ENCODE assay signal across 8 mouse cellular contexts in genomic region chr11:51637971-51638414, GRCm38 (mm10). TPM values are rescaled to one million over a fixed set of nuclear protein-coding genes. Genes with fewer than 3 reads are reported as not detected.
A peak's percentile ranks its signal among the peaks of the same experiment; 100 is the strongest.
DNase-seq lines count a peak whose midpoint lies in the region; ATAC-seq and TF ChIP-seq lines count a peak whose summit lies in the region.

No protein-coding gene starts in this region.

- H3K4me1 ChIP-seq in embryonic facial prominence, embryonic 14.5 days (ENCODE audit: control insufficient read depth, insufficient read depth, low read length) = peaks cover 12% of the 10 kb centered on the region
- peaks cover 30% of the 10 kb centered on the region for H3K4me1 ChIP-seq in hindbrain, embryonic 13.5 days (replicated peaks)
- H3K4me1 ChIP-seq in liver, postnatal 0 days (ENCODE audit: insufficient read depth) = peaks cover 16% of the 10 kb centered on the region
- H3K4me1 ChIP-seq in neural tube, embryonic 15.5 days = peaks cover 32% of the 10 kb centered on the region

- WGBS in embryonic facial prominence, embryonic 14.5 days = 2% methylated on average over 15 of the region's 17 CpGs
- 6% methylated on average over 17 of the region's 17 CpGs for WGBS in hindbrain, embryonic 13.5 days
- WGBS in liver, postnatal 0 days (ENCODE audit: insufficient replicate concordance) = 6% methylated on average over 17 of the region's 17 CpGs
- 8% methylated on average over 17 of the region's 17 CpGs for WGBS in neural tube, embryonic 15.5 days

- no peaks in the 10 kb centered on the region for H3K9me3 ChIP-seq in embryonic facial prominence, embryonic 14.5 days (ENCODE audit: control insufficient read depth, low read length)
- H3K9me3 ChIP-seq in hindbrain, embryonic 13.5 days = no peaks in the 10 kb centered on the region
- H3K9me3 ChIP-seq in liver, postnatal 0 days (ENCODE audit: low read length) = no peaks in the 10 kb centered on the region
- no peaks in the 10 kb centered on the region for H3K9me3 ChIP-seq in neural tube, embryonic 15.5 days (replicated peaks)

- no peak overlapping the region for H3K9ac ChIP-seq in embryonic facial prominence, embryonic 14.5 days (ENCODE audit: low read depth, low read length)
- no peak overlapping the region for H3K9ac ChIP-seq in hindbrain, embryonic 13.5 days
- H3K9ac ChIP-seq in liver, postnatal 0 days (replicated peaks) = peak overlapping the region; percentile 46
- no peak overlapping the region for H3K9ac ChIP-seq in neural tube, embryonic 15.5 days (replicated peaks)

- TF ChIP-seq CTCF in liver, postnatal 0 days (IDR thresholded peaks at IDR 0.05; ENCODE audit: low read depth) = no peak

- H3K36me3 ChIP-seq in embryonic facial prominence, embryonic 14.5 days (ENCODE audit: control insufficient read depth, insufficient read depth, low read length) = peaks cover 10% of the 10 kb centered on the region; the same call in 1 of the 2 replicates
- H3K36me3 ChIP-seq in hindbrain, embryonic 13.5 days = no peaks in the 10 kb centered on the region
- H3K36me3 ChIP-seq in liver, postnatal 0 days (replicated peaks; ENCODE audit: insufficient read depth, low read length) = no peaks in the 10 kb centered on the region
- H3K36me3 ChIP-seq in neural tube, embryonic 15.5 days = peaks cover 4% of the 10 kb centered on the region

- no peak overlapping the region for H3K4me3 ChIP-seq in embryonic facial prominence, embryonic 14.5 days (ENCODE audit: low read depth, low read length)
- H3K4me3 ChIP-seq in hindbrain, embryonic 13.5 days = no peak overlapping the region
- H3K4me3 ChIP-seq in liver, postnatal 0 days (ENCODE audit: low read depth, low read length) = peak overlapping the region; percentile 21; the same call in 1 of the 2 replicates
- H3K4me3 ChIP-seq in neural tube, embryonic 15.5 days (replicated peaks) = no peak overlapping the region

- DNase-seq in right cerebral cortex, postnatal 10 days (ENCODE audit: low spot score in 2 of 2) = peak; percentile 54 to 55
- DNase-seq in right cerebral cortex, postnatal 14 days = no peak
- peak; percentile 82 for DNase-seq in embryonic facial prominence, embryonic 14.5 days (ENCODE audit: low spot score)
- peak; percentile 62 for DNase-seq in liver, postnatal 0 days
- no peak for DNase-seq in adrenal gland, postnatal 25 days
- no peak for DNase-seq in urinary bladder, postnatal 10 days (ENCODE audit: low spot score)

- H3K4me2 ChIP-seq in embryonic facial prominence, embryonic 14.5 days (ENCODE audit: low read depth, low read length) = peak overlapping the region; percentile 34
- 0 out of 2 replicates have a peak overlapping the region, but pooled peaks have one; percentile 26 for H3K4me2 ChIP-seq in hindbrain, embryonic 13.5 days
- peak overlapping the region; percentile 59 for H3K4me2 ChIP-seq in liver, postnatal 0 days (ENCODE audit: low read depth, low read length)
- peak overlapping the region; percentile 38 for H3K4me2 ChIP-seq in neural tube, embryonic 15.5 days

- ATAC-seq in embryonic facial prominence, embryonic 14.5 days (ENCODE audit: low read depth) = no peak
- no peak for ATAC-seq in hindbrain, embryonic 13.5 days (ENCODE audit: low FRiP score)
- ATAC-seq in liver, postnatal 0 days = no peak
- no peak for ATAC-seq in neural tube, embryonic 15.5 days (ENCODE audit: low FRiP score)

- no peak for TF ChIP-seq EP300 in liver, postnatal 0 days (IDR thresholded peaks at IDR 0.05; ENCODE audit: low read depth)

- H3K27me3 ChIP-seq in embryonic facial prominence, embryonic 14.5 days (replicated peaks; ENCODE audit: control insufficient read depth, insufficient read depth, low read length) = no peaks in the 10 kb centered on the region
- H3K27me3 ChIP-seq in hindbrain, embryonic 13.5 days = peaks cover 7% of the 10 kb centered on the region
- no peaks in the 10 kb centered on the region for H3K27me3 ChIP-seq in liver, postnatal 0 days (ENCODE audit: insufficient read depth, low read length)
- H3K27me3 ChIP-seq in neural tube, embryonic 15.5 days (replicated peaks) = no peaks in the 10 kb centered on the region

- H3K27ac ChIP-seq in embryonic facial prominence, embryonic 14.5 days (replicated peaks; ENCODE audit: low read depth, low read length) = peak overlapping the region; percentile 2; the same call in 1 of the 2 replicates
- H3K27ac ChIP-seq in hindbrain, embryonic 13.5 days = no peak overlapping the region
- H3K27ac ChIP-seq in liver, postnatal 0 days (ENCODE audit: low read depth) = peak overlapping the region; percentile 81
- H3K27ac ChIP-seq in neural tube, embryonic 15.5 days (replicated peaks) = no peak overlapping the region

RNA-seq across cellular contexts. Expression of gene Rmnd5b, which starts 2.3 kb away (rescaled TPM):
- polyA plus RNA-seq in embryonic facial prominence, embryonic 14.5 days (2014; fragmentation: Nextera tagmentation; extraction: Ambion mirVana) = 44.2 and 50.4 TPM in 2 replicates
- polyA plus RNA-seq in hindbrain, embryonic 13.5 days (2015; fragmentation: Nextera tagmentation; extraction: Ambion mirVana) = 74.8 and 77.7 TPM in 2 replicates
- polyA plus RNA-seq in liver, postnatal 0 days (2015; fragmentation: Nextera tagmentation; extraction: Ambion mirVana) = 13.0 and 16.0 TPM in 2 replicates
- 79.1 and 79.8 TPM in 2 replicates for polyA plus RNA-seq in neural tube, embryonic 15.5 days (2015; fragmentation: Nextera tagmentation; extraction: Ambion mirVana)
- total RNA-seq in adrenal gland, postnatal 25 days (2021) = 54.7 and 55.8 TPM in 2 replicates

RNA-seq across cellular contexts. Expression of gene N4bp3, which starts 12.6 kb away (rescaled TPM):
- 32.1 and 37.8 TPM in 2 replicates for polyA plus RNA-seq in embryonic facial prominence, embryonic 14.5 days (2014; fragmentation: Nextera tagmentation; extraction: Ambion mirVana)
- 12.9 and 14.1 TPM in 2 replicates for polyA plus RNA-seq in hindbrain, embryonic 13.5 days (2015; fragmentation: Nextera tagmentation; extraction: Ambion mirVana)
- polyA plus RNA-seq in liver, postnatal 0 days (2015; fragmentation: Nextera tagmentation; extraction: Ambion mirVana) = 2.4 and 2.8 TPM in 2 replicates
- 30.0 and 31.9 TPM in 2 replicates for polyA plus RNA-seq in neural tube, embryonic 15.5 days (2015; fragmentation: Nextera tagmentation; extraction: Ambion mirVana)
- total RNA-seq in adrenal gland, postnatal 25 days (2021) = 11.1 and 13.7 TPM in 2 replicates

RNA-seq across cellular contexts. Expression of gene D930048N14Rik, which starts 12.8 kb away (rescaled TPM):
- 2.8 and 3.3 TPM in 2 replicates for polyA plus RNA-seq in embryonic facial prominence, embryonic 14.5 days (2014; fragmentation: Nextera tagmentation; extraction: Ambion mirVana)
- 0.63 and 0.83 TPM in 2 replicates for polyA plus RNA-seq in hindbrain, embryonic 13.5 days (2015; fragmentation: Nextera tagmentation; extraction: Ambion mirVana)
- 0.15 and 0.34 TPM in 2 replicates for polyA plus RNA-seq in liver, postnatal 0 days (2015; fragmentation: Nextera tagmentation; extraction: Ambion mirVana)
- polyA plus RNA-seq in neural tube, embryonic 15.5 days (2015; fragmentation: Nextera tagmentation; extraction: Ambion mirVana) = 2.0 and 2.3 TPM in 2 replicates
- total RNA-seq in adrenal gland, postnatal 25 days (2021) = 3.5 and 4.0 TPM in 2 replicates

RNA-seq across cellular contexts. Expression of gene Nhp2, which starts 18.5 kb away (rescaled TPM):
- polyA plus RNA-seq in embryonic facial prominence, embryonic 14.5 days (2014; fragmentation: Nextera tagmentation; extraction: Ambion mirVana) = 158 and 162 TPM in 2 replicates
- polyA plus RNA-seq in hindbrain, embryonic 13.5 days (2015; fragmentation: Nextera tagmentation; extraction: Ambion mirVana) = 99.6 and 108 TPM in 2 replicates
- 70.1 and 76.2 TPM in 2 replicates for polyA plus RNA-seq in liver, postnatal 0 days (2015; fragmentation: Nextera tagmentation; extraction: Ambion mirVana)
- polyA plus RNA-seq in neural tube, embryonic 15.5 days (2015; fragmentation: Nextera tagmentation; extraction: Ambion mirVana) = 96.3 and 117 TPM in 2 replicates
- 68.0 and 76.9 TPM in 2 replicates for total RNA-seq in adrenal gland, postnatal 25 days (2021)

RNA-seq across cellular contexts. Expression of gene Hnrnpab, which starts 31.3 kb away (rescaled TPM):
- 433 and 475 TPM in 2 replicates for polyA plus RNA-seq in embryonic facial prominence, embryonic 14.5 days (2014; fragmentation: Nextera tagmentation; extraction: Ambion mirVana)
- polyA plus RNA-seq in hindbrain, embryonic 13.5 days (2015; fragmentation: Nextera tagmentation; extraction: Ambion mirVana) = 400 and 427 TPM in 2 replicates
- polyA plus RNA-seq in liver, postnatal 0 days (2015; fragmentation: Nextera tagmentation; extraction: Ambion mirVana) = 114 and 130 TPM in 2 replicates
- 241 and 285 TPM in 2 replicates for polyA plus RNA-seq in neural tube, embryonic 15.5 days (2015; fragmentation: Nextera tagmentation; extraction: Ambion mirVana)
- total RNA-seq in adrenal gland, postnatal 25 days (2021) = 304 and 331 TPM in 2 replicates

Comparison
In these comparisons a context has a peak if more than half of its experiments do, and no peak if none do; other contexts are left out.
1. DNase-seq: peak in right cerebral cortex, postnatal 10 days (2 of 2), embryonic facial prominence, embryonic 14.5 days (single experiment) and liver, postnatal 0 days (single experiment); none in right cerebral cortex, postnatal 14 days (single experiment), adrenal gland, postnatal 25 days (single experiment) and urinary bladder, postnatal 10 days (single experiment).
2. H3K27ac ChIP-seq: peak in embryonic facial prominence, embryonic 14.5 days (single experiment) and liver, postnatal 0 days (single experiment); none in hindbrain, embryonic 13.5 days (single experiment) and neural tube, embryonic 15.5 days (single experiment).
3. Peak in every context shown above with its lines, with median percentiles within 50 percentile points of each other: H3K4me2 ChIP-seq.